Mouse (Mus musculus) heart, postnatal 0 days (tissue): ENCODE results near the gene Cldn6.

Experiments
- CTCF ChIP-seq: IDR thresholded peaks from 2 replicates; pipeline ENCODE4 v1.5.1; 2016; ENCODE audit warnings: antibody characterized with exemption, control low read depth, low read depth
- EP300 ChIP-seq: IDR thresholded peaks from 2 replicates; pipeline ENCODE4 v1.6.1; 2016; ENCODE audit warnings: antibody characterized with exemption, low read depth

- TF ChIP-seq EP300 (no peak), CTCF (no peak)
Observed at GRCm38 (mm10) chr17:23679127-23679835, at the start of gene Cldn6.
